Mouse (Mus musculus) mesoderm, embryonic 11.5 days (tissue): Measurements from ENCODE around the gene Agtr1a.

Experiments used
- DNase-seq: peaks from one replicate; pipeline ENCODE4 v3.0.0-alpha.2; 2012; ENCODE audit warnings: low read depth, low spot score

Agtr1a gene

DNA sequence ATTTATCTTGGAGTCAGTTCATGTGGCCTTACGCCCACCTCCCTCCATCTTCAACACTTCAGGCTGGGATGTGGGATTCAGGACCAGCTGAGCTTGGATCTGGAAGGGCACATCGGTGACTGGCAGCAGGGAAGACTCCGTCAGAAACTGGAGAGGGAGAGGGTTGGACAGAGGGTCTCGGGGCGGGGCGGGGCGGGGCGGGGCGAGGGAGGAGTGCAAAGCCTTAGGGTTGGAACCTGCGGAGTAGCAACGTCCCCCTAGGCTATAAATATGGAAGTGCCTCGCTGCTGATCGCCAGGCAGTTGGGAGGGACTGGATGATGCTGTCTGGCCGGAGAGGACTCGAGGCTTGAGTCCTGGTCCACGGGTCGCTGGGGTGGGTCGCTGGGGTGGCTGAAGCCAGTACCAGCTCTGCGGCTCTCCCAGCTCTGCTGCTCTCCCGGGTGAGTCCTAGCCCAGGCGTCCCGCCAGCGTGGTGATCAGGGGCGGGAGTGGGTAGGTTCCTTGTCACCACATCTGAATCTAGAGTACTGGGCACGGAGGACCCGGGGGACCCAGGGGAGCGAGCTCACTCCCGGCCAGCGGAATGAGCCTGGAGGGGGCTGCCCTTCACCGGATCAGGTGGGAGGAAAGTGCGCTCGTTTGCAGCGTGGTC, at the start of gene Agtr1a:
Agtr1a (plus strand) TSS at position 294 of the 654 bp plus-strand sequence.
- peak; percentile 69 for DNase-seq

DNA sequence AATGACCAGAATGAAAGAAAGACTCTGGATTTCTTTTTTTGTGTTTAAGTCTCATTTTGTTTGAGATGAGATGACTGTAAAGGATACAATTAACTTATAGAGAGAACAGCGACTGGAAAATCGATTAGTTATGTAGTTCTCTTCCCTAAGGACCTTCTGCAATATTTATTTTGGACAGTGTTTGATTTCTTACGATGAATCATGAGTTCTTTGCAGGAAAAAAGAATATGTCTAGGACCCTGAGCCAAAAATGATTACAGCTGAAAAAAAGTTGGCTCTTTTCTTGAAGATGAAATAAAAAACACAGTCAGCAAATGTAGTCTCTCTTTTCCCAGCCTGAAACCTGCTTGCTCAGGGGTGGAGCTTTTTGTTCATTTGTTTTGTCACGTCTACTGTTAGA, 26.0 kb upstream of the Agtr1a start:
- DNase-seq = no peak

DNA sequence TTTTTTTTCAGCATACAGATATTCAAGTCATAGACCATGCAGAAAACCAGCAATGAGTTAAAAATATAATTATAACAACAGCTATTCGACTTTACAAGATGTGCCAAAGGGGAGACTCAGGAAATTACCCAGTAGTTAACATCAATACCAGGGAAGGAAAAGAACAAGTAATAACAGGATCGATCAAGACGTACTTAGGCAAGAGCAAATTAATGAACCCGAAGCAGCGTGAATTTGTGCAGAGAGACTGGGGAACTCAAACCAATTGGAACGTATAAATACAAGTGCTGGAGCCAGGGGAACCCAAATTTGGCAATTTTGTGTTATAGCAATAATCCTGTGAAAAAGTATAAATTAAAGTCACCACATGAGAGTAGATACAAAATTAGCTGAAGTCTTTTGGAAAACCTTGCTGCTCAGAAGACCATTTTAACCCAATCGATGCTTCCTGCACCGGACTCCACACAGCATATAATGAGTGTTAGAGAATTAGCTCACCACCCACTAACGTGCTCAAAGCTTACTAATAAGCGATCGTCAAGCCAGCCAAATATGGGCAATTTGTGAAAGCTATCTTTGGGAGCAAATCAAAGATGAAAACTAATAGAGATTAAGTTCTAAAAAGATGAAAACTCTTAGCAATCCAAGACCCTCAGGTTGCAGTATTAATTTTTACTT, 11.4 kb upstream of the Agtr1a start:
- no peak for DNase-seq

GRCm38 (mm10) chr13:30331061-30331460, 5.2 kb upstream of the Agtr1a start:
- no peak for DNase-seq

- no peak for DNase-seq
These were observed 4.4 kb upstream of the Agtr1a start for GRCm38 (mm10) chr13:30331851-30332250.

DNA sequence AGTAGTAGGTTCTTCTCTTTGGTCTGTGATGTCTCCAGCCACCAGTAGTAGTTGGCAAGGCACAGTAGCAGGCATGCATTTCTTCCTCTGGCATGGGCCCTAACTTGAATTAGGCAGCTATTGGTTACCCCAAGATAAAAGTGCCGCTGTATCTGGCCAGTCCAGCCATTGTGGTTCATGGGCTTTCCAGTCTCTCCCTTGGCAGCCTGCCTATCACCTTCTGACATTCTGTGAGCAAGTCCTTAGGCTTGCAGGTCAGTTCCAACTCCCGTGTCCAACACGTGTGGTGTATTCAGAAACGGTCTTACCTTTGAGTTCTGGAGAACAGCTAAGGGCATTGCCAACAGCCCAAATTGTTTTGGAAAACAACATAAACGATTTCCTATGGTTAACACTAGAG, 3.7 kb upstream of the Agtr1a start:
- no peak for DNase-seq

GRCm38 (mm10) chr13:30334667-30335066, 1.6 kb upstream of the Agtr1a start:
- no peak for DNase-seq

DNA sequence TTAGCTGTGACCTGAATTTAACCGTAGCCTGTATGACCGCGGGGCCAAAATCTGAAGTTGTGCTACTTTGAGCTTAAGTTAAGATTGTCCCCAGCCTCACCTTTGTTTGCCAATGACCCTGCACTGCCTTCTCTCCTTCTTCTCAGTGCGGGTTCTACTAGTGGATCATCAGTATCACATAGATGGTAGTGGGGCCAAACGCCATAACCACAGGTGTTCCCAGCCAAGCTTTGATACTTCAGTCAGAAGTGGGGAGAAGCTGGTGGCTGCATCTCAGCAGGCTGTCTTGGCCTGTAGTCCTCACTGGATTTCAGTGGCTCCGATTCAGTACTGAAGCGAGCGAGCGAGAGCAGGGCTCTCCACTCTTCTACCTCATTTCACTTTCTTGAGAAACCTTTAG, 672 bp downstream of the Agtr1a start:
- DNase-seq = no peak

DNA sequence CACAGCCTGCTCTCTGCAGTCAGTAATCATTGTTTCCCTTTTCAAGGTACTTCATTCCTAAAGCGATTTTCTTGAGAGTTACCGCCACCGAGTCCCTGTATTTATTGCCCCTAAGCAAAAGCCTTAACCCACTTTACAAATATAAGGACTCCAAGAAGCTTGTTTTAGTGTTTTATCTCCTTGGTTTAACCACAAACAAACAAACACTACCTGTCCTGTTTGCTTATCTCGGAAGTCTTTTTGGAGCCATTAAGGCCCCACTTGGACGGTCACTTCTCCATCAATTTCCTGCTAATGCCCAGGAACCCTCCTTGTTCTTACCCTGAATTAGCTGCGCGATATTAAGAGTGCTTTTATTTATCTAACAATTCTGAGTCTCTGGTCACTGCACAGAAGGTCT, 1.4 kb downstream of the Agtr1a start:
- no peak for DNase-seq

DNA sequence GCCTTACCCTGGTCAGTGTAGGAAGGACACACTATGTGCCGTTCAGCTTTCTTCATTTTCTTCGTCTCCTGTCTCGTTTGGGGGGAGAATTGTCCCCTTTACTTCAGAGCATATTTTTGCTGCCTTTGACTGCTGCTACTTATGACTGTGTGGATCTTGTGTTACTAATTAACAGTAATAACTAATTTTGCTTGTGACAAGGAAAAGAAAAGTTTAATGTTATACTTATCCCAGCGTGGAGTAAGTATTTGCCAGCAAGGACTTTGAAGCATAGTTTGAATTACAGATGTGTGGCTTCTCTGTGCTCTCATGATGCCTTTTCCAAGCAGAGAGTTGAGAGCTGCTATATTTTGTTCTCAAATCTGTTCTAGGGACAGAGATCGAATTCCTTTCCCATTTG, 2.3 kb downstream of the Agtr1a start:
- DNase-seq = no peak

DNA sequence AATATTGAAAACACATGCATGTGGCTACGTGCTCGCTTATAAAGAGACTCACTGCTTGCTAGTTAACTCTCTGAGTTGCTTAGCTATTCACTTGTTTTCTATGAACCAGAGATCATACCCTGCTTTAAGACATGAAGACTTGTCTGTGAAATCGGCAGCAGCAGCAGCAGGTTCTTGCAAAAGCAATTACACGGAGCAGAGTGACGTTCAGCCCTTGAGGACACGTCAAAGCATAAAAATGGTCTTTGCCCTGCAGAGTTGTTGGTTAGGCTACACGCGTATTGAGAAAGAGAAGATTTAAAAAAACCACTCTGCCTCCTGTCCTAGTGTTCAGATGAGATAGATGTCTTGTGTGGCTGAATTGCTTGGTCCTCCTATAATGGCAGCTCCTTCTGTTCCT, 3.7 kb downstream of the Agtr1a start:
- no peak for DNase-seq

DNA sequence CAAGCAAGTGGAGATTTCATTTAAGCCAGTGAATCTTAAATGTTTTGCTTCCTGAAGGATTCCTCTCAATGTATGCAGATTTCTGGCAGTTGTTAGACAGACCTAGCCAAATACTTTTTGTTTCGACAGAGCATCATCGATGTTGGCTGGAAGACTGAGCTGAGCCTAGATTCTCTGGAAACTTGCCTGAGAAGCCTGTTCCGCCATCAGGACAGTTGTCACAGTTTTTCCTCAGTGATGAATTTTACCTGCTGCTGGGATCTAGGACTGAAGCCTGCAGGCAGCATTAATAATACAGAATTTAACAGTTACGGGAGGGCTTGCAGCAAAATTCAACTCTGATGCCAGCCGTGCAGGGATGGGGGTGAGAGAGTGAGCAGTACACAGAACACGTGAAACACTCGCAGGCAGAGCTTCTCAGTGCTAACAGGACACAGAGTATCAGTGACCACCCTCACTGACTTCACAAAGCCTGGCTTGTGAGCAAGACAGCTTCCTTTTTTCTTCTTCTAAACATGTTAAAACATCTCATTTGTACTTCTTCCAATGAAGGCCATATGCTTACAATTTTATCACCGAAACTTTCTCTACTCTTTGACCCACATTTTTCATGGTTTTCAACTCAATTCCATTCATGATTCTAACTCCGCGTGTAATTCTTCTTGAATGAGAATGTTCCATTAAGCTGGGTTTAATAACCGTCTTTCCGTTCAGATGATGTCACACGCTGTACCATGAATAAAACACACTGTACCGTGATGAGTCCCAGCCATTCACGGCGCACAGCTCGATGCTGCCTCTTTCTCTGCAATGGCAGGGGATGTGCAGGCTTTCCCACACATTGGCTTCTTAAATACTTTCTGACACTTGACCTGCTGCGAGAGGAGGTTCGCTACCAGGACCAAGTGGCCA, 6.0 kb downstream of the Agtr1a start:
- no peak for DNase-seq

DNA sequence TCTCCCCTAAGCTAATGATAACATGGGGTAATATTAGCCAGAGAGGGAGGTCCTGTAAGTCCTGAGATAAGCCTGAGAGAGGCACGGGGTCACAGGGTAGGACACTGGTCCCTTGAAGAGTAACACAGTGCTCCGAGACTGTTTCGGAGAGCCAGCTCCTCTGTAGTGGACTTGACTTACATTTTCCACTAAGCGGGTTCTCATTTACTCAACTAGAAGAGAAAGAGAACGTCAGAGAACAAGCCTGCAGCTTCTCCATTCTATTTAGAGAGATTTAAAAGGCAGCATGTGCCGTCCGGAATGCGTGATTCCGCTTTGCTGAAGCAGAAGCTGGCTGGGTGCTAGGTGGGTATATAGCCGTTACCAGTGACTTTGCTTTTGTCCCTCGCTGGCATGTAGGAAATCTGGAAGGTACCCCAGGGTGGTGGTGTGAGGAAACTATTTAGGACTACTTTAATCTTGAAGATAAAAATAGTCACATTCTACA, 9.2 kb downstream of the Agtr1a start:
- no peak for DNase-seq

DNA sequence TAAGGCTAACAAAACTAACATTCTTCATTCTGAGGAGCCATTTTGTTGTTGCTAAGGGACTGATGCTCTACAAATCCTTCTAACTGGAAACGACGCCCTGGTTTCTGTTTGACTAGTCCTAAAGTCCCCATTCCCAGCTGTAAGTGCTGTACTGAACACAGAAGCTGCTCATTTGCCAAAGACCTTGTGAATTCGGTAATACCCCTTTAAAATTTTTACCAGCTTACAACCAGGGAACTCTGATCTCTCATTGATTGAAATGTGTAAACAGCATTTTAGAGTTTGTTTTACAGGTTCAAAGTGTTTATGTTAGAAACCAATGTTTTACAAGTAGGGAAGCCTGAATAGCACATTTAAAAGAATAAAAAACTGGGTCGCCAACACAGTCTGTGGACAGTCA, 10.6 kb downstream of the Agtr1a start:
- DNase-seq = no peak

DNA sequence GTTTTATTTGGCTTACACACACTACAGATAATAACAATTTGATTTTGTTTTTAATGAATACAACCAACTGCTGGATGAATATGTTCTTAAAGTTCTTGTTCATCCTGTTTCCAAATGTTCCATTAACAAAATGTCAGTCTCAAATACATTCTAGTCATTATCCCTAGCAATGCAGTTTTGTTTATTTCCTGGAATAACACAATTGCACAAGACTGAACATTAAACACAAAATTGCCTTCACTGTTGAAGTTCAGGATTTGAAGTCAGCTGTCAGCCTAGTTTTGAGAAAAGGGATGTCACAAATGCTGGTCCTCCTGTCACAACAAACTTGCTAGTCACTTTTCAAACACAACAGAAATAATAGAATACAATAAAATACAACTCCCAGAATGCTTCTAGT, 12.1 kb downstream of the Agtr1a start:
- DNase-seq = no peak

- no peak for DNase-seq
These were observed 15.7 kb downstream of the Agtr1a start for GRCm38 (mm10) chr13:30351966-30352365.

DNA sequence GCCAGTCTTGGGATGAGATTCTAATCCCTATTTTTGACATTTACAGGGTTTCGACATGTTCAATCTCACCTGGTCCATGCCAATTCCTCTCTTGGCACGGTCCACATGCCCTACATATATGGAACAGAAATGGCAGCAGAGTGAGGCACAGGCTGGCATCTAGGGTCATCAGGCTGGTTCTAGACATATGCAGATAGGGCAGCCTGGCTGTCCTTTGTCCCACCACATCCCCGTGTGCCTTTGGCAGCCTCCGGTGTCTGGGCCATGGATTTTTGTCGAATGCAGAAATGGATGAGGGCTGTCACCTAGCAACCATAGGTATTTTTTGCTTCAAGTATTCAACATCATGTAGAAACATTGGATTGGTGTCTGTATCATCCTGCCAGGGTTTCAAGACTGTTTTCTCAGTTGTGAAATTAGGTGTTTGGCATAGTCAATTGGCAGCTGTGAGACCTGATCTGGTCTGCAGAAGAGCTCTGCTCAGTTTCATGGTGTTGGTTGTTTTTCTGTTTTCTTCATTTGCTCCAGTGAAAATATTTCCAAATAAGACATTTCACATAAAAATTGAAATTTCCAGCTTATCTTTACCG, 18.8 kb downstream of the Agtr1a start:
- DNase-seq = no peak

DNA sequence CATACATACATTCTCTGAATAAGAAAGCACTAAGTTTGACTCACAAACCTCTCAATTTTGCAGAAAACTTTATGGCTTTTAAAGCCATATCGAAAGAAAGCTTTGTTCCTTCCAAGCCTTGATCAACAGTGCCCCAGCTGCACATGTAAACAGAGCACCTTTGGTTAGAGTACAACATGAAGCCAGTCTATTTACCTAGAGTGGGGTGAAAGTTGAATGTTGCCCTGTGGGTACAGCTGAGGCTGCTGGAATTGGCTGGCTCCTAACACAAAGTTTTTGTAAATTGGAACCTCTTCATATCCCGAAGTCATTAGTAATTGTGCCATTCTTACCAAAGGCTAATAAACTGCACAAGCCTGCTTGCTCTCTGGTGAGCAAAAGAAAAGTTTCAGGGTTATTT, 19.7 kb downstream of the Agtr1a start:
- DNase-seq = no peak

DNA sequence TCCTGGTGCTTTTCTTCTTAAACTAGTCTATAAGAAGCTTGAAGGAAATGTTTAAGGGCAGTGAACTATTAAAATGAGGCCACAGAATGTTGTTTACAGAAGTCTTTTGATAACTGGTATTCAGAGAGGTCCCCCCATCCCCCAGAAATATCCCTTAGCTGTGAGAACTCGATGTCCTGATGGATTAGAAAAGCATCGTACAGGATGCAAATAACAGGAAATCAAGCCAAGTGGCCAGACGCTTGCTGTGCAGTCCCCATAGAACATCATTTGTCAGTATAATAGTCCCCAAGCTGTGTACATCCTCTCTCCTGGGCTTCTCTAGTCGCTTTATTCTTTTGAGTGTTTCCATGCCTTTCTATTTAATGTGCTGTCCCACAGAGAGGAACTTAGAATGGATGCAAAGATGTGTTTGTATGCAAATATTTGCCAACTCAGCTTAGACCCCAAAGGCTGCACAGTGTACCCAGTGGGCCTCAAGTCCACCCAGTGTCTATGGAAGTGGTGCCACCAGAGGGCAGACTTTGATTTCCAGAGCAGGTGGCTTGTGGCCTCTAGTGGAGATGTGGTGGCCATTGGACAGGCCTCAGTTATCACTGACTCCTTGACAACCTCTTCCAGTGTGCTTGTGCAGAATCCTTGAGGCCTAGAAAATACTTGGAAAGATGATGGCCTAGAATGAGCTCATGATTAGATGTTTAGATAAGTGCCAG, 22.4 kb downstream of the Agtr1a start:
- no peak for DNase-seq

DNA sequence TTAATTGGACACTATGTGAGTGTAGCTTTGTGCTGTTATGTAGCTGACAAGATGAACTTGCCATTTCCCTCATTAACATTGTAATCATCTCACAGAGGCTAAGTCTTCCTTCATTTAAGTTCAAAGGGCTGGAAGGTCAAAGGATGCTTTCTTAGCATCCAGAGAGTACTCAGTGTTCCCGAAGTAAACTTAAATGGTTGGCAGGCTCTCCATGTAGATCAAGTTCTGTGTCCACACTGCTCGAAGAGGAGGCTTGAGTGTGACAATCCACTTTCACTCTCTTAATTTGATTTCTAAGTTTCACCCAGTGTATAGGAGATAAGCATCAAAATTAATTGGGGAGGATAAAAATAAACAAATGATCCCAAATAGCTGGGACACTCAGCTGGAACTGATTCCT, 23.6 kb downstream of the Agtr1a start:
- DNase-seq = no peak

GRCm38 (mm10) chr13:30361002-30361401, 24.8 kb downstream of the Agtr1a start:
- DNase-seq = no peak
